Mouse (Mus musculus): ENCODE measurements around the gene Sptbn2.

DNA sequence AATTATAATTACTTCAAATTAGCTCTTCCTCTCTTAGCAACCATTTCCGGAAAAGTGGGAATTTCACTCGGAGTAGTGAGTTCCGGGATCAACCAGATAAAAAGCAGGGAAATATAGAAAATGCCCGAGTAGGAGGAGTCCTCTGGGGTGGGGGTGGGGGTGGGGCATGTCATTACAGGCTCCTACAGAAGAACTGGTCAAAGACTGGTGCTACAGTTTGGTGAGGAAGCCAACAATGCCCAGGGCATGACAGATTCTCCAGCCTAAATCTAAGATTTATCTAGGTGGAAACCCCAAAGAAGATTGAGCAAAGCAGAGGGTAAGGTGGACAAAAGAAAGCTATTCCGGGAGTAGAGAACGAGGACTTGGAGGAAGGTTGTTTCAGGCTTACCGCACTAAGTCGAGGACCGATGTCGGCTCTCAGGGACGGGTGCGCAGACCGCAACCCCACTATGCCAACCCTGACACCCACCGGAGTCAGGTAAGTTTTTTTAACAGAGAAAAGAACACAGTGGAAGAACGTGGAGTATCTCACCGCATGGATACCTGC, 82.4 kb downstream of the Sptbn2 start:
- no peak for TF ChIP-seq CTCF (IDR thresholded peaks at IDR 0.05)
- TF ChIP-seq POLR2A (IDR thresholded peaks at IDR 0.05; ENCODE audit: insufficient read depth, low read depth, low read length) = no peak; the same call in 1 of the 2 replicates
- no peak for TF ChIP-seq EP300 (IDR thresholded peaks at IDR 0.05; ENCODE audit: insufficient read depth, low read depth, low read length)
